Mouse (Mus musculus): Measurements from ENCODE around the gene Zfp58. TPM values are rescaled to one million over a fixed set of nuclear protein-coding genes. Genes with fewer than 3 reads are reported as not detected.

The Zfp58 gene
- total RNA-seq (2023): 11.2 to 12.8 TPM (median 12.4 TPM) in 4 replicates

GRCm38 (mm10) chr13:67500084-67500719 lies at the start of gene Zfp58:
Gene Zfp58 (minus strand): TSS chr13:67500555.

GRCm38 (mm10) chr13:67525753-67526410 lies 25.5 kb upstream of the Zfp58 start, which contains the start of the genes Gm26965 and Zfp87:
Gene Gm26965 (minus strand): TSS chr13:67526151.
Gene Zfp87 (minus strand): TSS chr13:67526177.

GRCm38 (mm10) chr13:67483625-67484423 lies 16.5 kb downstream of the Zfp58 start, which contains the start of gene Zfp874b:
Gene Zfp874b (minus strand): TSS chr13:67484258.

GRCm38 (mm10) chr13:67451172-67452020 lies 49.0 kb downstream of the Zfp58 start, which contains the start of gene Zfp874a:
Gene Zfp874a (minus strand): TSS chr13:67451624.

Other genes with a start within 250 kb of the Zfp58 start
- 2.3 to 4.3 TPM (median 3.1 TPM) in 4 replicates for gene Zfp458, start 222.1 kb downstream of the Zfp58 start, total RNA-seq (2023)
- 1.8 to 2.7 TPM (median 2.5 TPM) in 4 replicates for gene Zfp457, start 194.1 kb downstream of the Zfp58 start, total RNA-seq (2023)
- gene Zfp595, start 168.0 kb downstream of the Zfp58 start, total RNA-seq (2023): 13.3 to 16.5 TPM (median 15.3 TPM) in 4 replicates
- gene Gm28044, start 140.0 kb downstream of the Zfp58 start, total RNA-seq (2023): 3.0 to 4.5 TPM (median 3.2 TPM) in 3 of 4 replicates, not detected in the other
- 6.7 to 7.9 TPM (median 7.3 TPM) in 4 replicates for gene Zfp953, start 139.9 kb downstream of the Zfp58 start, total RNA-seq (2023)
- 2.4 to 6.8 TPM (median 3.1 TPM) in 4 replicates for gene Gm28041, start 124.8 kb downstream of the Zfp58 start, total RNA-seq (2023)
- 8.8 to 11.1 TPM (median 9.2 TPM) in 4 replicates for gene Zfp456, start 124.7 kb downstream of the Zfp58 start, total RNA-seq (2023)
- 12.8 to 15.9 TPM (median 14.9 TPM) in 4 replicates for gene Zfp429, start 100.7 kb downstream of the Zfp58 start, total RNA-seq (2023)
- 1.5 to 5.7 TPM (median 2.1 TPM) in 4 replicates for gene Zfp459, start 79.1 kb downstream of the Zfp58 start, total RNA-seq (2023)
- gene Zfp874a, start 48.9 kb downstream of the Zfp58 start, total RNA-seq (2023): 4.4 to 9.8 TPM (median 6.6 TPM) in 4 replicates
- 10.2 to 11.4 TPM (median 11.0 TPM) in 4 replicates for gene Zfp874b, start 16.3 kb downstream of the Zfp58 start, total RNA-seq (2023)
- 1.2 TPM in 1 of 4 replicates, not detected in the others for gene Gm26965, start 25.6 kb upstream of the Zfp58 start, total RNA-seq (2023)
- 22.5 to 24.2 TPM (median 23.7 TPM) in 4 replicates for gene Zfp87, start 25.6 kb upstream of the Zfp58 start, total RNA-seq (2023)
- gene Zfp748, start 53.3 kb upstream of the Zfp58 start, total RNA-seq (2023): 6.5 to 8.0 TPM (median 6.8 TPM) in 4 replicates
- gene Zfp729b, start 109.2 kb upstream of the Zfp58 start, total RNA-seq (2023): 14.8 to 18.5 TPM (median 16.9 TPM) in 4 replicates
- gene Gm49345, start 137.2 kb upstream of the Zfp58 start, total RNA-seq (2023): 0.60 to 5.3 TPM (median 1.4 TPM) in 4 replicates
- 10.7 to 16.3 TPM (median 13.5 TPM) in 4 replicates for gene Zfp729a, start 137.2 kb upstream of the Zfp58 start, total RNA-seq (2023)
- gene Zfp738, start 186.5 kb upstream of the Zfp58 start, total RNA-seq (2023): 9.3 to 12.7 TPM (median 11.0 TPM) in 4 replicates
- gene Zfp65, start 228.6 kb upstream of the Zfp58 start, total RNA-seq (2023): 12.0 to 16.3 TPM (median 13.1 TPM) in 4 replicates

Data from B cell, adult 62 days (primary cell).